Mouse (Mus musculus) heart, embryonic 14.5 days (tissue): ENCODE data around the gene Ptprs. TPM values are rescaled to one million over a fixed set of nuclear protein-coding genes. Genes with fewer than 3 reads are reported as not detected.

ENCODE experiments used
- ATAC-seq: fragments of 200-750 bp; cut with Nextera tagmentation; 2 replicates; pipeline ENCODE4 v1.8.0; 2017; ENCODE audit warnings: low read depth, moderate TSS enrichment; ENCODE audit not compliant: insufficient number of reproducible peaks, insufficient read depth, low FRiP score
- H3K27ac ChIP-seq, 2 experiments: fragments of 200-500 bp in 1 of 2; fragments of 300-500 bp in 1 of 2; sonication (generic) in 1 of 2; replicated peaks in 1 of 2; 2 replicates each; pipeline ENCODE4 v1.5.1; 2012 to 2014; ENCODE audit warnings: low read depth in 2 of 2, low read length in 2 of 2, control low read depth in 1 of 2, mild to moderate bottlenecking in 1 of 2, mixed read lengths in 1 of 2; ENCODE audit not compliant: control insufficient read depth in 1 of 2, insufficient read depth in 1 of 2
- H3K27me3 ChIP-seq: fragments of 300-500 bp; sonication (generic); 2 replicates; pipeline ENCODE4 v1.6.1; 2014; ENCODE audit warnings: mild to moderate bottlenecking, low read length, control low read depth; ENCODE audit not compliant: control insufficient read depth, insufficient read depth
- H3K36me3 ChIP-seq: fragments of 300-500 bp; sonication (generic); 2 replicates; pipeline ENCODE4 v1.6.1; 2014; ENCODE audit warnings: mild to moderate bottlenecking, control low read depth, low read length, mixed read lengths; ENCODE audit not compliant: control insufficient read depth, insufficient read depth
- H3K4me1 ChIP-seq, 2 experiments: fragments of 200-500 bp in 1 of 2; fragments of 300-500 bp in 1 of 2; sonication (generic) in 1 of 2; 2 replicates each; pipeline ENCODE4 v1.6.1; 2012 to 2014; ENCODE audit warnings: low read length in 2 of 2, control low read depth in 1 of 2, mixed read lengths in 1 of 2; ENCODE audit not compliant: control insufficient read depth in 2 of 2, insufficient read depth in 2 of 2
- H3K4me2 ChIP-seq: fragments of 300-500 bp; sonication (generic); 2 replicates; pipeline ENCODE4 v1.6.1; 2014; ENCODE audit warnings: mild to moderate bottlenecking, low read length
- H3K4me3 ChIP-seq, 2 experiments: fragments of 200-500 bp in 1 of 2; fragments of 300-500 bp in 1 of 2; sonication (generic) in 1 of 2; 2 replicates each; pipeline ENCODE4 v1.5.1; 2012 to 2014; ENCODE audit warnings: low read length in 2 of 2, mild to moderate bottlenecking in 2 of 2, control low read depth in 1 of 2, low read depth in 1 of 2, moderate library complexity in 1 of 2; ENCODE audit not compliant: control insufficient read depth in 1 of 2, insufficient read depth in 1 of 2
- H3K9ac ChIP-seq: fragments of 300-500 bp; sonication (generic); 2 replicates; pipeline ENCODE4 v1.6.1; 2014; ENCODE audit warnings: mild to moderate bottlenecking, low read length
- H3K9me3 ChIP-seq: fragments of 300-500 bp; sonication (generic); 2 replicates; pipeline ENCODE4 v1.6.1; 2016; ENCODE audit warnings: low read length, control low read depth; ENCODE audit not compliant: control insufficient read depth
- whole genome bisulfite sequencing: fragments of 180-500 bp; shearing (Covaris S2); extraction: QIAGEN DNeasy Blood & Tissue Kit; methylation state at CpG from one replicate; pipeline ENCODE4 v1.1.7; 2014; 5-methylcytosine and 5-hydroxymethylcytosine counted together
- polyA plus RNA-seq: library from polyadenylated mRNA; unstranded; fragments of >200 nt; fragmentation: Nextera tagmentation; extraction: Ambion mirVana; gene quantifications from 2 replicates; pipeline ENCODE4 v1.2.1, GENCODE M21; 2014

Gene Ptprs
- polyA plus RNA-seq, 1 experiment from 2014 or later, result 60.1 TPM

DNA sequence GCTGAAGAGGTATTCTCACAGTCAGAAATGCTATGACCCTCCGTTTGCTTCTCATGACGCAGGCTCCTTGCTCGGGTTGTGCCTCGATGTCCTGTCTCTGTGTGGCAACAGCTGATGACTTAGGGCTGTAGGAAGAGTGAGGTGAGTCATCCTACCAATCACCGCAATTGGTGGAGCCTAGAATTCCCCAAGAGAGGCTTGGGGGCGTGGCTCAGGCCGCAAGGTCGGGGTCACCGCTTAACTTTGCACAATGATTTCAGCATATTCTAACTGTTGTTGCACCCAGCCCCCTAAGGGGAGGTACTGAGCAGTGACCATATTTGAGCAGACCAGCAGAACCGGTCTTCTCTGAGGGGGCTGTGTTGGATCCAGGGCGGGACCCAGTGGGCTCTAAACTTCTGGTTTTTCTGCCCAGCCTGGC, 1.9 kb upstream of the Ptprs start:
- Histone ChIP-seq H3K27me3 (peaks cover 15% of the 10 kb centered on the region), H3K9ac (no peak overlapping the region), H3K4me2 (no peak overlapping the region), H3K4me1 (peaks cover 22 to 24% of the 10 kb centered on the region in 2 experiments), H3K36me3 (no peaks in the 10 kb centered on the region), H3K4me3 (no peak overlapping the region), H3K9me3 (peaks cover 6% of the 10 kb centered on the region; the same call in 1 of the 2 replicates), H3K27ac (no peak overlapping the region)
- no peak for ATAC-seq
- WGBS, result 63% methylated on average over 11 of the region's 11 CpGs

DNA sequence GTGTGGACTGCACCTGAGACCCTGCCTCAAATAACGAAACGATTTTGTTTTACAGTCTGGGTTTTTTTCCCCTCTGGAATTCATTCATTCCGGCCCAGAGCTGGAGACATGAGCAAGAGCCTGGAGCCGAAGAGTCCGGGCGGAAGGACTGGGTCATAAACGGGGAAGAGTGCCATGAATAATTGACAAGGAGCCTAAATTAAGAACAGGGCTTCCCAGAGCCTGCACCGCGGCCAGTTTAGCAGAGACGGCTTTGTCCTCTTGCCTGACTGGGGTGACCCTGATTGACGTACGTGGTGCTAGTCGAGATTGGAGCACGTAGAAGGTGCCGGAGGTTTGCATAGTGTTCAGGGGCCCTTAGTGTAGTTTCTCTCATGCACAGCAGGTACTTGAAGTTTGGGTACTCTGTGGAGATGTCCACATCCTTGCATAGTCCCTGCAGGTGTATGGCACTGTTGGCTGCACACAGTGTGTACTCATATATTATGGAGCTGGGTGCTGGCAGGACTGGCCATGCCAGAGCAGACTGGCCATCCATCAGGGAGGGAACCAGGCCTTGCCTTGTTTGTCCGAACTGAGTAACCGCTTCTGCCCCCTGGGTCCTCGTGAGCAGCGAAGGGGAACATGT, 1.0 kb upstream of the Ptprs start:
- H3K4me3 ChIP-seq, result no peak overlapping the region
- peaks cover 14% of the 10 kb centered on the region for H3K27me3 ChIP-seq
- ATAC-seq, result no peak
- peaks cover 29 to 32% of the 10 kb centered on the region in 2 experiments for H3K4me1 ChIP-seq
- no peaks in the 10 kb centered on the region for H3K36me3 ChIP-seq
- WGBS, result 86% methylated on average over 19 of the region's 19 CpGs
- H3K4me2 ChIP-seq, result no peak overlapping the region
- H3K27ac ChIP-seq, result no peak overlapping the region
- H3K9ac ChIP-seq, result no peak overlapping the region
- H3K9me3 ChIP-seq, result peaks cover 6% of the 10 kb centered on the region; the same call in 1 of the 2 replicates

DNA sequence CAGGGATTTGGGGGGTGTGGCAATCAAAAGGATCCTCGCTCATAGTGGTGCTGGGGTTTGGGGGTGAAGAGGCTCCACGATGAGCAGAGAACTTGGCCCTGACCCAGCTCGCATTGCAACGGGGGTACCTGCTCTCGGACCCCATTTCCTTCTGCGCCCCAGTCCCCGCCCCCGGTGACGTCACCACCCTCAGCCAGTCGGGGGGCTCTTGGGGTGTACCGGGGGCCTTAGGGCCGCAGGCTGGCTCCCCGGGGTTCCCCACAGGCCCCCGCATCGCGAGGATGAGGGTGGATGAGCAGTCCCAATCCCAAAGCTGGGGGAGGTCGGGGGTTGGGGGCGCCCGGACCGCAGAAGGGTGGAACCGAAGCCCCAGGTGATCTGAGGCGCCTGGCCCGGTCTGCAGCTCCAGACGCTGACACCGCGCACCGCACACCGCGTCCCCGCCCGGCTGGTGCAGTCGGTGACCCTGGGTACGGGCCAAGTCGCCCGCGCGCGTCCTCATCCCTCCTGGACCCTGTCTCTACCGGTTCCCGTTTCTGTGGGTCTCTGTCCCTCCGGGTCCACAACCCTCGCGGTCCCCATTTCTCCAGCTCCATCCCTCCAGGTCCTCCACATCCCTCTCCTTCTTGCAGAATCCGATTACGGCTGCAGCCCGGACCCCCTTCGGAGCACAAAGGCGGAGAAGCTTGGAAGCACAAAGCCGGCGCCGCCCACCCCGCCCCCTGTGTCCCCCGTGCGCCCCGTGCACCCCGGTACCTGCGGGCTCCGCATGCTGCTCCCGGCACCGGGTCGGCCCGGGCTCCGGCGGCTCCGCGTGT, 490 bp downstream of the Ptprs start:
- Histone ChIP-seq H3K27ac (peak overlapping the region in 1 of 2 experiments; percentile 67; a peak in 3 of 4 replicates), H3K36me3 (no peaks in the 10 kb centered on the region), H3K9me3 (peaks cover 6% of the 10 kb centered on the region; the same call in 1 of the 2 replicates), H3K9ac (peak overlapping the region; percentile 85), H3K4me2 (peak overlapping the region; percentile 97), H3K4me1 (peaks cover 33 to 35% of the 10 kb centered on the region in 2 experiments), H3K4me3 (peak overlapping the region; percentile 63 to 73), H3K27me3 (peaks cover 11% of the 10 kb centered on the region)
- ATAC-seq, result 0 out of 2 replicates have a peak, but pooled peaks have one; percentile 4
- WGBS, result under 1% methylated on average over 57 of the region's 66 CpGs

DNA sequence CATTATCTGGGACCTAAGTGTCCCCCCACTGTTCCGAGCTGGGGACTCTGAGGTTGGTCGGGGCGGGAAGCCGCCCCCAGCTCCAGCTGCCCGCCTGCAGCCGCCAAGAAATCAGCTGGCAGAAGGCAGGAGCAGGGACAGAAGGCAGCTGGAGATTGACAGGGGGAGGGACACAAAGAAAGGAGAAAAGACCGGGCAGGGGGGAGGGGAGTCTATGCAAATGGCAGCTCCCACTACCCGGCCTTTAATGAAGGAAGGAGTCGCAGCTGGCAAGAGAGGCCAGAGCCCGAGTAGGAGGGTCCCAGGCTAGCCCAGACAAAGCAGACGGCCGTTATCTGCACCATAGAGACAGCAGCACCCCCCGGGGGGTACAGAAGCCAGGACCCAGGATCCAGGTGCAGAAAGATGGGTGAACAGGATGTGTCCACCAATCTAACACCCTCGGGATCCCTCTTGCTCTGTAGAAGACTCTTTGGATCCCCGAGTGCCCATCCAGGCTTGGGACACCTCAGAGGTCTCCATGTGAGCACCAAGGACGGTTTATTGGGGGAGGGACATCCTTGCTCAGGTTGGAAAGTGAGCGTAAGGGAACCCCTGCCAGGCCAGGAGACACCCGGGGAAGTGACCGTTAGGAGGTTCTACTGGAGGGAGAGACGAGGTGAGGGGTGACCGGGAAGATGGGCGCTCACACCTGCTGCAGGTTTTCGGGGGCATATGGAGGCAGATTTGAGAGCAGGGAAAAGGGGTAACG, 1.3 kb downstream of the Ptprs start:
- peak overlapping the region; percentile 85 for H3K9ac ChIP-seq
- peaks cover 6% of the 10 kb centered on the region; the same call in 1 of the 2 replicates for H3K9me3 ChIP-seq
- no peak overlapping the region for H3K27ac ChIP-seq
- no peak for ATAC-seq
- WGBS, result 1% methylated on average over 24 of the region's 24 CpGs
- H3K36me3 ChIP-seq, result no peaks in the 10 kb centered on the region
- H3K4me1 ChIP-seq, result peaks cover 38 to 43% of the 10 kb centered on the region in 2 experiments
- H3K27me3 ChIP-seq, result peaks cover 11% of the 10 kb centered on the region
- H3K4me2 ChIP-seq, result peak overlapping the region; percentile 97
- peak overlapping the region; percentile 63 to 73 for H3K4me3 ChIP-seq

DNA sequence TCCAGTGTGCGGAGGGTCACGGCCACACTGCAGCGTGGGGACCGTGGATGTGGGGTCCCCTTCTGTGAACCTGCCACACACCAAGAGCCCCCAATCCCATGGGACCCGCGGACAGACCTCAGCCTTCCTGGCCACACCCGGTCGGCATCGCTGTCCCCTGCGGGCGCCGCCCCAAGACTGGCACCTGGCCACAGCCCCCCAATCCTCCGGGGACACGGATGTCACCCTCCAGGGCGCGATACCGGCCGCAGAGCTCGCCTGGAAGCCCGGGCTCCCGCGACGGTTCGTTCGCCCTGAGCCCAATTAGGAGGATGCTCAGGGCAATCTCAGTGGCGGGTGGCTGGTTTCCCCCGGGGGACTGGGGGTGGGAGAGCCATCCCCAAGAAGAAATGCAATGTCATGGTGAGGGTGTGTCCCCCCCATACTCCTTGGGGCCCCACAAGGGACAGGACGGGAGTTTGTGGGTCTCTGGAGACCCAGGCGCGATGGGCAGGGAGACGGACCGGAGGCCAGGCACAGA, 1.9 kb downstream of the Ptprs start:
- peaks cover 11% of the 10 kb centered on the region for H3K27me3 ChIP-seq
- H3K4me1 ChIP-seq, result peaks cover 43 to 49% of the 10 kb centered on the region in 2 experiments
- H3K9ac ChIP-seq, result peak overlapping the region; percentile 85
- peak overlapping the region; percentile 97 for H3K4me2 ChIP-seq
- peak overlapping the region; percentile 63 to 73 for H3K4me3 ChIP-seq
- no peak for ATAC-seq
- no peak overlapping the region for H3K27ac ChIP-seq
- H3K36me3 ChIP-seq, result no peaks in the 10 kb centered on the region
- peaks cover 6% of the 10 kb centered on the region; the same call in 1 of the 2 replicates for H3K9me3 ChIP-seq
- WGBS, result 4% methylated on average over 32 of the region's 32 CpGs

DNA sequence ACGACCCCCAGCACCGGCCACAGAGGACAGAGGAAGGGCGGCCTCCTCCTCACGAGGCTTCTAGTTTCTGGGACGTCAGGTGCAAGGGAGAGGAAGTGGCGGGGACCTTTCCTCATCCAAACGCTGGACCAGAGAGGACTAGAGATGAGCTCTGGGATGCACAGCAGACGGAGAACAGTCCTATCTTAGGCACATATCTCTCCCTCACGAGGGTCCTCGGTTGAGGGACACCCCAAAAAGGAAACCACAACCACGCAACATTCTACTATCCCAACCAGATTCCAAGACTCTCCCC, 2.7 kb downstream of the Ptprs start:
- Histone ChIP-seq H3K27me3 (peaks cover 11% of the 10 kb centered on the region), H3K27ac (no peak overlapping the region), H3K9ac (peak overlapping the region; percentile 85), H3K4me3 (peak overlapping the region; percentile 18 to 73), H3K36me3 (no peaks in the 10 kb centered on the region), H3K9me3 (peaks cover 6% of the 10 kb centered on the region; the same call in 1 of the 2 replicates), H3K4me1 (peaks cover 49 to 58% of the 10 kb centered on the region in 2 experiments), H3K4me2 (peak overlapping the region; percentile 97)
- 6% methylated on average over 11 of the region's 11 CpGs for WGBS
- ATAC-seq, result no peak
